Mouse (Mus musculus) kidney, embryonic 15.5 days (tissue): Measurements from ENCODE around the gene Nedd8. TPM values are rescaled to one million over a fixed set of nuclear protein-coding genes. Genes with fewer than 3 reads are reported as not detected.

ENCODE experiments used
- ATAC-seq: fragments of 200-750 bp; cut with Nextera tagmentation; replicated peaks from 2 replicates; pipeline ENCODE4 v1.8.0; 2017; ENCODE audit warnings: moderate TSS enrichment; ENCODE audit not compliant: low FRiP score
- H3K27ac ChIP-seq: fragments of 300-500 bp; sonication (generic); 2 replicates; pipeline ENCODE4 v1.5.1; 2015; ENCODE audit warnings: mild to moderate bottlenecking, inconsistent platforms
- H3K27me3 ChIP-seq: fragments of 300-500 bp; sonication (generic); 2 replicates; pipeline ENCODE4 v1.6.1; 2015; ENCODE audit warnings: inconsistent platforms
- H3K36me3 ChIP-seq: fragments of 300-500 bp; sonication (generic); 2 replicates; pipeline ENCODE4 v1.6.1; 2015; ENCODE audit warnings: inconsistent platforms
- H3K4me1 ChIP-seq: fragments of 300-500 bp; sonication (generic); 2 replicates; pipeline ENCODE4 v1.6.1; 2015; ENCODE audit warnings: inconsistent platforms
- H3K4me2 ChIP-seq: fragments of 300-500 bp; sonication (generic); 2 replicates; pipeline ENCODE4 v1.6.1; 2015; ENCODE audit warnings: moderate library complexity, mild to moderate bottlenecking, inconsistent platforms
- H3K4me3 ChIP-seq: fragments of 300-500 bp; sonication (generic); replicated peaks from 2 replicates; pipeline ENCODE4 v1.5.1; 2015; ENCODE audit warnings: mild to moderate bottlenecking, inconsistent platforms
- H3K9ac ChIP-seq: fragments of 300-500 bp; sonication (generic); 2 replicates; pipeline ENCODE4 v1.6.1; 2015; ENCODE audit warnings: mild to moderate bottlenecking, inconsistent platforms
- H3K9me3 ChIP-seq: fragments of 300-500 bp; sonication (generic); replicated peaks from 2 replicates; pipeline ENCODE4 v1.6.1; 2016; ENCODE audit warnings: inconsistent platforms
- WGBS: fragments of 180-500 bp; shearing (Covaris S2); methylation state at CpG from one replicate; pipeline ENCODE4 v1.1.7; 2015; ENCODE audit warnings: mixed read lengths; 5-methylcytosine and 5-hydroxymethylcytosine counted together
- polyA plus RNA-seq: library from polyadenylated mRNA; unstranded; fragments of >200 nt; fragmentation: Nextera tagmentation; extraction: Ambion mirVana; gene quantifications from 2 replicates; pipeline ENCODE4 v1.2.1, GENCODE M21; 2015

The Nedd8 gene
- polyA plus RNA-seq, 1 experiment from 2014 or later: 545 TPM

- Histone ChIP-seq H3K36me3 (peaks cover 83% of the 10 kb centered on the region), H3K4me3 (peak within 1 kb of the TSS; percentile 62), H3K27ac (peak within 1 kb of the TSS; percentile 54), H3K27me3 (no peaks in the 10 kb centered on the region), H3K9me3 (no peaks in the 10 kb centered on the region), H3K4me1 (peaks cover 18% of the 10 kb centered on the region), H3K9ac (peak within 1 kb of the TSS; percentile 59), H3K4me2 (peak within 1 kb of the TSS; percentile 80)
- ATAC-seq: peak; percentile 89
- 2% methylated on average over 33 of the region's 33 CpGs for WGBS
Observed at GRCm38 (mm10) chr14:55635523-55636007, 36.4 kb downstream of the Nedd8 start, which contains the start of gene Ipo4. TSS of gene Ipo4 (minus strand) at chr14:55635957.

- Histone ChIP-seq H3K36me3 (peaks cover 83% of the 10 kb centered on the region), H3K4me3 (peak overlapping the region; percentile 62), H3K9ac (peak overlapping the region; percentile 59), H3K27ac (peak overlapping the region; percentile 54), H3K27me3 (no peaks in the 10 kb centered on the region), H3K4me2 (peak overlapping the region; percentile 80), H3K9me3 (no peaks in the 10 kb centered on the region), H3K4me1 (peaks cover 18% of the 10 kb centered on the region)
- 5% methylated on average over 23 of the region's 23 CpGs for WGBS
- peak; percentile 68 for ATAC-seq
Observed at GRCm38 (mm10) chr14:55634874-55635522, 36.9 kb downstream of the Nedd8 start.

- Histone ChIP-seq H3K4me3 (no peak overlapping the region), H3K36me3 (peaks cover 99% of the 10 kb centered on the region), H3K27me3 (no peaks in the 10 kb centered on the region), H3K27ac (no peak overlapping the region), H3K4me1 (peaks cover 4% of the 10 kb centered on the region), H3K9ac (no peak overlapping the region), H3K4me2 (no peak overlapping the region), H3K9me3 (no peaks in the 10 kb centered on the region)
- no peak for ATAC-seq
- WGBS: 60% methylated on average over 5 of the region's 5 CpGs
Observed at GRCm38 (mm10) chr14:55629312-55629711, 42.6 kb downstream of the Nedd8 start.

GRCm38 (mm10) chr14:55628077-55628827, 43.7 kb downstream of the Nedd8 start:
- H3K36me3 ChIP-seq: peaks cover 100% of the 10 kb centered on the region
- H3K4me1 ChIP-seq: no peaks in the 10 kb centered on the region
- H3K9ac ChIP-seq: no peak overlapping the region
- no peak overlapping the region for H3K4me3 ChIP-seq
- ATAC-seq: no peak
- 76% methylated on average over 27 of the region's 27 CpGs for WGBS
- H3K4me2 ChIP-seq: no peak overlapping the region
- no peaks in the 10 kb centered on the region for H3K9me3 ChIP-seq
- H3K27ac ChIP-seq: no peak overlapping the region
- no peaks in the 10 kb centered on the region for H3K27me3 ChIP-seq

- 41% methylated on average over 22 of the region's 22 CpGs for WGBS
- no peaks in the 10 kb centered on the region for H3K27me3 ChIP-seq
- peaks cover 14% of the 10 kb centered on the region; the same call in 1 of the 2 replicates for H3K36me3 ChIP-seq
- no peaks in the 10 kb centered on the region for H3K9me3 ChIP-seq
- peaks cover 12% of the 10 kb centered on the region for H3K4me1 ChIP-seq
- peak overlapping the region; percentile 45; the same call in 1 of the 2 replicates for H3K27ac ChIP-seq
- peak overlapping the region; percentile 24; the same call in 1 of the 2 replicates for H3K9ac ChIP-seq
- peak overlapping the region; percentile 43 for H3K4me3 ChIP-seq
- peak overlapping the region; percentile 61 for H3K4me2 ChIP-seq
- ATAC-seq: peak; percentile 49; the same call in 1 of the 2 replicates
Observed at GRCm38 (mm10) chr14:55618486-55619195, 53.3 kb downstream of the Nedd8 start.

- H3K9ac ChIP-seq: peak within 1 kb of the TSS; percentile 24; the same call in 1 of the 2 replicates
Observed at GRCm38 (mm10) chr14:55617822-55618221, 54.1 kb downstream of the Nedd8 start, which contains the start of gene Rec8. TSS of gene Rec8 (plus strand) at chr14:55618037.

GRCm38 (mm10) chr14:55616844-55617243, 55.1 kb downstream of the Nedd8 start:
- no peaks in the 10 kb centered on the region for H3K9me3 ChIP-seq
- H3K9ac ChIP-seq: no peak overlapping the region
- H3K27ac ChIP-seq: 0 out of 2 replicates have a peak overlapping the region, but pooled peaks have one; percentile 41
- no peak for ATAC-seq
- H3K4me1 ChIP-seq: peaks cover 12% of the 10 kb centered on the region
- 75% methylated on average over 2 of the region's 2 CpGs for WGBS
- no peak overlapping the region for H3K4me3 ChIP-seq
- H3K36me3 ChIP-seq: no peaks in the 10 kb centered on the region
- H3K4me2 ChIP-seq: no peak overlapping the region
- no peaks in the 10 kb centered on the region for H3K27me3 ChIP-seq

More at GRCm38 (mm10) chr14:55617822-55618221, 54.1 kb downstream of the Nedd8 start, which contains the start of gene Rec8:
- H3K27ac ChIP-seq: peak within 1 kb of the TSS; percentile 45; the same call in 1 of the 2 replicates
- H3K36me3 ChIP-seq: peaks cover 6% of the 10 kb centered on the region; the same call in 1 of the 2 replicates
- no peaks in the 10 kb centered on the region for H3K9me3 ChIP-seq
- 22% methylated on average over 21 of the region's 21 CpGs for WGBS
- no peaks in the 10 kb centered on the region for H3K27me3 ChIP-seq
- peak within 1 kb of the TSS; percentile 61 for H3K4me2 ChIP-seq
- peak within 1 kb of the TSS; percentile 43 for H3K4me3 ChIP-seq
- peak; percentile 88 for ATAC-seq
- peaks cover 12% of the 10 kb centered on the region for H3K4me1 ChIP-seq

GRCm38 (mm10) chr14:55615876-55616275, 56.0 kb downstream of the Nedd8 start:
- H3K4me3 ChIP-seq: no peak overlapping the region
- H3K4me2 ChIP-seq: no peak overlapping the region
- H3K4me1 ChIP-seq: peaks cover 12% of the 10 kb centered on the region
- 0 out of 2 replicates have a peak, but pooled peaks cover under 1% of the 10 kb centered on the region for H3K36me3 ChIP-seq
- no peak for ATAC-seq
- 44% methylated on average over 2 of the region's 2 CpGs for WGBS
- H3K27ac ChIP-seq: no peak overlapping the region
- no peaks in the 10 kb centered on the region for H3K9me3 ChIP-seq
- H3K27me3 ChIP-seq: no peaks in the 10 kb centered on the region
- H3K9ac ChIP-seq: no peak overlapping the region

GRCm38 (mm10) chr14:55614565-55615178, 57.3 kb downstream of the Nedd8 start:
- Histone ChIP-seq H3K9ac (no peak overlapping the region), H3K27me3 (no peaks in the 10 kb centered on the region), H3K4me2 (no peak overlapping the region), H3K4me1 (peaks cover 12% of the 10 kb centered on the region), H3K27ac (no peak overlapping the region), H3K36me3 (peaks cover 9% of the 10 kb centered on the region), H3K4me3 (no peak overlapping the region), H3K9me3 (no peaks in the 10 kb centered on the region)
- ATAC-seq: no peak
- WGBS: 83% methylated on average over 7 of the region's 7 CpGs

GRCm38 (mm10) chr14:55613346-55613745, 58.6 kb downstream of the Nedd8 start:
- no peak overlapping the region for H3K9ac ChIP-seq
- no peak for ATAC-seq
- H3K27ac ChIP-seq: no peak overlapping the region
- H3K27me3 ChIP-seq: no peaks in the 10 kb centered on the region
- no peaks in the 10 kb centered on the region for H3K9me3 ChIP-seq
- H3K4me2 ChIP-seq: no peak overlapping the region
- 59% methylated on average over 6 of the region's 6 CpGs for WGBS
- H3K36me3 ChIP-seq: peaks cover 22% of the 10 kb centered on the region
- H3K4me3 ChIP-seq: no peak overlapping the region
- H3K4me1 ChIP-seq: peaks cover 6% of the 10 kb centered on the region; the same call in 1 of the 2 replicates
